Mouse (Mus musculus) heart, embryonic 14.5 days (tissue): ENCODE data around the gene Hscb. TPM values are rescaled to one million over a fixed set of nuclear protein-coding genes. Genes with fewer than 3 reads are reported as not detected.

Source experiments
- ATAC-seq: fragments of 200-750 bp; cut with Nextera tagmentation; 2 replicates; pipeline ENCODE4 v1.8.0; 2017; ENCODE audit warnings: low read depth, moderate TSS enrichment; ENCODE audit not compliant: insufficient number of reproducible peaks, insufficient read depth, low FRiP score
- H3K27ac ChIP-seq, 2 experiments: fragments of 200-500 bp in 1 of 2; fragments of 300-500 bp in 1 of 2; sonication (generic) in 1 of 2; replicated peaks in 1 of 2; 2 replicates each; pipeline ENCODE4 v1.5.1; 2012 to 2014; ENCODE audit warnings: low read depth in 2 of 2, low read length in 2 of 2, control low read depth in 1 of 2, mild to moderate bottlenecking in 1 of 2, mixed read lengths in 1 of 2; ENCODE audit not compliant: control insufficient read depth in 1 of 2, insufficient read depth in 1 of 2
- H3K27me3 ChIP-seq: fragments of 300-500 bp; sonication (generic); 2 replicates; pipeline ENCODE4 v1.6.1; 2014; ENCODE audit warnings: mild to moderate bottlenecking, low read length, control low read depth; ENCODE audit not compliant: control insufficient read depth, insufficient read depth
- H3K36me3 ChIP-seq: fragments of 300-500 bp; sonication (generic); 2 replicates; pipeline ENCODE4 v1.6.1; 2014; ENCODE audit warnings: mild to moderate bottlenecking, control low read depth, low read length, mixed read lengths; ENCODE audit not compliant: control insufficient read depth, insufficient read depth
- H3K4me1 ChIP-seq, 2 experiments: fragments of 200-500 bp in 1 of 2; fragments of 300-500 bp in 1 of 2; sonication (generic) in 1 of 2; 2 replicates each; pipeline ENCODE4 v1.6.1; 2012 to 2014; ENCODE audit warnings: low read length in 2 of 2, control low read depth in 1 of 2, mixed read lengths in 1 of 2; ENCODE audit not compliant: control insufficient read depth in 2 of 2, insufficient read depth in 2 of 2
- H3K4me2 ChIP-seq: fragments of 300-500 bp; sonication (generic); 2 replicates; pipeline ENCODE4 v1.6.1; 2014; ENCODE audit warnings: mild to moderate bottlenecking, low read length
- H3K4me3 ChIP-seq, 2 experiments: fragments of 200-500 bp in 1 of 2; fragments of 300-500 bp in 1 of 2; sonication (generic) in 1 of 2; 2 replicates each; pipeline ENCODE4 v1.5.1; 2012 to 2014; ENCODE audit warnings: low read length in 2 of 2, mild to moderate bottlenecking in 2 of 2, control low read depth in 1 of 2, low read depth in 1 of 2, moderate library complexity in 1 of 2; ENCODE audit not compliant: control insufficient read depth in 1 of 2, insufficient read depth in 1 of 2
- H3K9ac ChIP-seq: fragments of 300-500 bp; sonication (generic); 2 replicates; pipeline ENCODE4 v1.6.1; 2014; ENCODE audit warnings: mild to moderate bottlenecking, low read length
- H3K9me3 ChIP-seq: fragments of 300-500 bp; sonication (generic); 2 replicates; pipeline ENCODE4 v1.6.1; 2016; ENCODE audit warnings: low read length, control low read depth; ENCODE audit not compliant: control insufficient read depth
- WGBS: fragments of 180-500 bp; shearing (Covaris S2); extraction: QIAGEN DNeasy Blood & Tissue Kit; methylation state at CpG from one replicate; pipeline ENCODE4 v1.1.7; 2014; 5-methylcytosine and 5-hydroxymethylcytosine counted together
- polyA plus RNA-seq: library from polyadenylated mRNA; unstranded; fragments of >200 nt; fragmentation: Nextera tagmentation; extraction: Ambion mirVana; gene quantifications from 2 replicates; pipeline ENCODE4 v1.2.1, GENCODE M21; 2014

The Hscb gene
- polyA plus RNA-seq, 1 experiment from 2014 or later, result 23.1 TPM

- Histone ChIP-seq H3K27me3 (no peaks in the 10 kb centered on the region), H3K4me1 (no peaks in the 10 kb centered on the region), H3K36me3 (peaks cover 15% of the 10 kb centered on the region), H3K4me2 (no peak overlapping the region), H3K9me3 (no peaks in the 10 kb centered on the region), H3K9ac (no peak overlapping the region), H3K27ac (no peak overlapping the region), H3K4me3 (no peak overlapping the region)
- no peak for ATAC-seq
- 92% methylated on average over 5 of the region's 5 CpGs for WGBS
These were observed 12.0 kb downstream of the Hscb start for GRCm38 (mm10) chr5:110827576-110827975.

GRCm38 (mm10) chr5:110826781-110827495, 12.6 kb downstream of the Hscb start:
- WGBS, result 78% methylated on average over 8 of the region's 8 CpGs

GRCm38 (mm10) chr5:110824421-110824820, 15.2 kb downstream of the Hscb start:
- Histone ChIP-seq H3K4me3 (no peak overlapping the region), H3K27ac (no peak overlapping the region), H3K9me3 (no peaks in the 10 kb centered on the region), H3K4me2 (no peak overlapping the region), H3K4me1 (no peaks in the 10 kb centered on the region), H3K27me3 (no peaks in the 10 kb centered on the region), H3K36me3 (peaks cover 6% of the 10 kb centered on the region; the same call in 1 of the 2 replicates), H3K9ac (no peak overlapping the region)
- 83% methylated on average over 4 of the region's 4 CpGs for WGBS
- no peak for ATAC-seq

More at GRCm38 (mm10) chr5:110826781-110827495, 12.6 kb downstream of the Hscb start:
- Histone ChIP-seq H3K27ac (no peak overlapping the region), H3K9ac (no peak overlapping the region), H3K4me3 (no peak overlapping the region), H3K4me2 (no peak overlapping the region), H3K36me3 (peaks cover 12% of the 10 kb centered on the region), H3K4me1 (no peaks in the 10 kb centered on the region), H3K27me3 (no peaks in the 10 kb centered on the region), H3K9me3 (no peaks in the 10 kb centered on the region)
- no peak for ATAC-seq

- H3K4me2 ChIP-seq, result peak within 1 kb of the TSS; percentile 96
- peak within 1 kb of the TSS; percentile 60 to 77 for H3K27ac ChIP-seq
- peaks cover 9 to 26% of the 10 kb centered on the region in 2 experiments; a peak in 3 of 4 replicates for H3K4me1 ChIP-seq
- peak; percentile 95 for ATAC-seq
- H3K36me3 ChIP-seq, result peaks cover 26% of the 10 kb centered on the region
- H3K9ac ChIP-seq, result peak within 1 kb of the TSS; percentile 88
- peak within 1 kb of the TSS; percentile 72 to 81 for H3K4me3 ChIP-seq
- under 1% methylated on average over 78 of the region's 80 CpGs for WGBS
- no peaks in the 10 kb centered on the region for H3K9me3 ChIP-seq
- no peaks in the 10 kb centered on the region for H3K27me3 ChIP-seq
These were observed 29.8 kb downstream of the Hscb start, which contains the start of gene Ulk1 for GRCm38 (mm10) chr5:110809667-110810325. Gene Ulk1 (minus strand): TSS chr5:110810097.

- no peak for ATAC-seq
- Histone ChIP-seq H3K36me3 (peaks cover 33% of the 10 kb centered on the region), H3K4me3 (peak overlapping the region; percentile 72 to 81), H3K9me3 (no peaks in the 10 kb centered on the region), H3K9ac (peak overlapping the region; percentile 88), H3K27me3 (no peaks in the 10 kb centered on the region), H3K4me2 (peak overlapping the region; percentile 96), H3K27ac (peak overlapping the region in 1 of 2 experiments; percentile 77; a peak in 2 of 4 replicates), H3K4me1 (peaks cover 9 to 26% of the 10 kb centered on the region in 2 experiments; a peak in 3 of 4 replicates)
- 1% methylated on average over 27 of the region's 27 CpGs for WGBS
These were observed 30.5 kb downstream of the Hscb start for GRCm38 (mm10) chr5:110808821-110809666.

GRCm38 (mm10) chr5:110808061-110808631, 31.4 kb downstream of the Hscb start:
- Histone ChIP-seq H3K27ac (peak overlapping the region in 1 of 2 experiments; percentile 70; a peak in 2 of 4 replicates), H3K27me3 (no peaks in the 10 kb centered on the region), H3K36me3 (peaks cover 36% of the 10 kb centered on the region), H3K9me3 (no peaks in the 10 kb centered on the region), H3K4me3 (peak overlapping the region; percentile 72 to 81), H3K9ac (peak overlapping the region; percentile 88), H3K4me2 (peak overlapping the region; percentile 96), H3K4me1 (peaks cover 9 to 26% of the 10 kb centered on the region in 2 experiments; a peak in 3 of 4 replicates)
- 2% methylated on average over 14 of the region's 14 CpGs for WGBS
- peak; percentile 45 for ATAC-seq

- 85% methylated on average over 4 of the region's 4 CpGs for WGBS
- no peak for ATAC-seq
- Histone ChIP-seq H3K9me3 (no peaks in the 10 kb centered on the region), H3K27me3 (no peaks in the 10 kb centered on the region), H3K4me1 (peaks cover 9 to 29% of the 10 kb centered on the region in 2 experiments; a peak in 3 of 4 replicates), H3K4me3 (peak overlapping the region; percentile 72 to 81), H3K9ac (peak overlapping the region; percentile 88; the same call in 1 of the 2 replicates), H3K36me3 (peaks cover 36% of the 10 kb centered on the region), H3K27ac (peak overlapping the region in 1 of 2 experiments; percentile 70; a peak in 1 of 4 replicates), H3K4me2 (peak overlapping the region; percentile 96)
These were observed 32.1 kb downstream of the Hscb start for GRCm38 (mm10) chr5:110807453-110807852.
